Mouse (Mus musculus) liver, embryonic 13.5 days (tissue): ENCODE measurements around the gene Psmf1. TPM values are rescaled to one million over a fixed set of nuclear protein-coding genes. Genes with fewer than 3 reads are reported as not detected.
A peak's percentile ranks its signal among the peaks of the same experiment; 100 is the strongest.

Experiments
- ATAC-seq: fragments of 200-750 bp; cut with Nextera tagmentation; 2 replicates; pipeline ENCODE4 v1.8.0; 2017; ENCODE audit warnings: low read depth, mild to moderate bottlenecking, moderate number of reproducible peaks, moderate library complexity
- DNase-seq: peaks from one replicate; pipeline ENCODE4 v3.0.0; 2022
- H3K27ac ChIP-seq: fragments of 300-500 bp; sonication (generic); 2 replicates; pipeline ENCODE4 v1.5.1; 2015; ENCODE audit warnings: moderate library complexity, mild to moderate bottlenecking, inconsistent platforms
- H3K27me3 ChIP-seq: fragments of 300-500 bp; sonication (generic); 2 replicates; pipeline ENCODE4 v1.6.1; 2015; ENCODE audit warnings: mild to moderate bottlenecking, inconsistent platforms
- H3K36me3 ChIP-seq: fragments of 300-500 bp; sonication (generic); 2 replicates; pipeline ENCODE4 v1.6.1; 2015; ENCODE audit warnings: mild to moderate bottlenecking, inconsistent platforms
- H3K4me1 ChIP-seq: fragments of 300-500 bp; sonication (generic); replicated peaks from 2 replicates; pipeline ENCODE4 v1.6.1; 2015; ENCODE audit warnings: inconsistent platforms
- H3K4me2 ChIP-seq: fragments of 300-500 bp; sonication (generic); 2 replicates; pipeline ENCODE4 v1.6.1; 2015; ENCODE audit warnings: inconsistent platforms, mild to moderate bottlenecking, moderate library complexity
- H3K4me3 ChIP-seq: fragments of 300-500 bp; sonication (generic); replicated peaks from 2 replicates; pipeline ENCODE4 v1.5.1; 2015; ENCODE audit warnings: mild to moderate bottlenecking, inconsistent platforms
- H3K9ac ChIP-seq: fragments of 300-500 bp; sonication (generic); 2 replicates; pipeline ENCODE4 v1.6.1; 2015; ENCODE audit warnings: mild to moderate bottlenecking, inconsistent platforms
- H3K9me3 ChIP-seq: fragments of 300-500 bp; sonication (generic); replicated peaks from 2 replicates; pipeline ENCODE4 v1.6.1; 2016; ENCODE audit warnings: inconsistent platforms
- WGBS: fragments of 180-500 bp; shearing (Covaris S2); methylation state at CpG from one replicate; pipeline ENCODE4 v1.1.7; 2015; ENCODE audit not compliant: insufficient replicate concordance; 5-methylcytosine and 5-hydroxymethylcytosine counted together
- polyA plus RNA-seq: library from polyadenylated mRNA; unstranded; fragments of >200 nt; fragmentation: Nextera tagmentation; extraction: Ambion mirVana; gene quantifications from 2 replicates; pipeline ENCODE4 v1.2.1, GENCODE M21; 2015

Psmf1 gene
- polyA plus RNA-seq, result 49.1 and 51.6 TPM in 2 replicates

GRCm38 (mm10) chr2:151743845-151744244 is at the start of gene Psmf1:
Gene Psmf1, minus strand, starts transcription at chr2:151744186.
- Histone ChIP-seq H3K9me3 (no peaks in the 10 kb centered on the region), H3K36me3 (peaks cover 7% of the 10 kb centered on the region; the same call in 1 of the 2 replicates), H3K27me3 (peaks cover 13% of the 10 kb centered on the region), H3K4me3 (peak within 1 kb of the TSS; percentile 14; the same call in 1 of the 2 replicates), H3K27ac (peak within 1 kb of the TSS; percentile 95), H3K9ac (peak within 1 kb of the TSS; percentile 95), H3K4me1 (peaks cover 56% of the 10 kb centered on the region), H3K4me2 (peak within 1 kb of the TSS; percentile 86)
- no peak for DNase-seq
- ATAC-seq, result no peak

- DNase-seq (no peak), ATAC-seq (no peak)
- no peak overlapping the region for H3K27ac ChIP-seq
- H3K4me2 ChIP-seq, result no peak overlapping the region
- H3K4me3 ChIP-seq, result no peak overlapping the region
- H3K4me1 ChIP-seq, result no peaks in the 10 kb centered on the region
- no peaks in the 10 kb centered on the region for H3K36me3 ChIP-seq
- 40% methylated on average over 5 of the region's 5 CpGs for WGBS
- H3K9ac ChIP-seq, result no peak overlapping the region
- H3K9me3 ChIP-seq, result no peaks in the 10 kb centered on the region
- no peaks in the 10 kb centered on the region for H3K27me3 ChIP-seq
Observed at GRCm38 (mm10) chr2:151791156-151791555, 47.2 kb upstream of the Psmf1 start.

- Histone ChIP-seq H3K9ac (no peak overlapping the region), H3K27me3 (no peaks in the 10 kb centered on the region), H3K36me3 (no peaks in the 10 kb centered on the region), H3K4me1 (no peaks in the 10 kb centered on the region), H3K4me2 (no peak overlapping the region), H3K4me3 (no peak overlapping the region), H3K27ac (no peak overlapping the region), H3K9me3 (no peaks in the 10 kb centered on the region)
- WGBS, result 46% methylated on average over 7 of the region's 7 CpGs
- ATAC-seq (no peak), DNase-seq (no peak)
Observed at GRCm38 (mm10) chr2:151790169-151790568, 46.2 kb upstream of the Psmf1 start.

GRCm38 (mm10) chr2:151788221-151788977 is 44.4 kb upstream of the Psmf1 start:
- Histone ChIP-seq H3K9ac (no peak overlapping the region), H3K4me1 (no peaks in the 10 kb centered on the region), H3K36me3 (no peaks in the 10 kb centered on the region), H3K27me3 (no peaks in the 10 kb centered on the region), H3K27ac (no peak overlapping the region), H3K4me3 (no peak overlapping the region), H3K9me3 (no peaks in the 10 kb centered on the region), H3K4me2 (no peak overlapping the region)
- ATAC-seq (no peak), DNase-seq (no peak)
- WGBS, result 54% methylated on average over 7 of the region's 7 CpGs

- 64% methylated on average over 2 of the region's 2 CpGs for WGBS
- Histone ChIP-seq H3K27me3 (no peaks in the 10 kb centered on the region), H3K36me3 (no peaks in the 10 kb centered on the region), H3K9me3 (no peaks in the 10 kb centered on the region; the same call in 1 of the 2 replicates), H3K9ac (no peak overlapping the region), H3K4me3 (no peak overlapping the region), H3K27ac (no peak overlapping the region), H3K4me2 (no peak overlapping the region), H3K4me1 (no peaks in the 10 kb centered on the region)
- ATAC-seq (no peak), DNase-seq (no peak)
Observed at GRCm38 (mm10) chr2:151783493-151783892, 39.5 kb upstream of the Psmf1 start.

- Histone ChIP-seq H3K4me2 (no peak overlapping the region), H3K9ac (no peak overlapping the region), H3K9me3 (no peaks in the 10 kb centered on the region), H3K27me3 (peaks cover 8% of the 10 kb centered on the region; the same call in 1 of the 2 replicates), H3K4me1 (no peaks in the 10 kb centered on the region), H3K36me3 (no peaks in the 10 kb centered on the region), H3K27ac (no peak overlapping the region), H3K4me3 (no peak overlapping the region)
- ATAC-seq, result no peak
- WGBS, result 62% methylated on average over 3 of the region's 3 CpGs
- no peak for DNase-seq
Observed at GRCm38 (mm10) chr2:151777366-151777765, 33.4 kb upstream of the Psmf1 start.

- Histone ChIP-seq H3K9ac (no peak overlapping the region), H3K4me1 (no peaks in the 10 kb centered on the region), H3K36me3 (no peaks in the 10 kb centered on the region), H3K27ac (no peak overlapping the region), H3K27me3 (peaks cover 8% of the 10 kb centered on the region; the same call in 1 of the 2 replicates), H3K4me3 (no peak overlapping the region), H3K9me3 (no peaks in the 10 kb centered on the region), H3K4me2 (no peak overlapping the region)
- DNase-seq (no peak), ATAC-seq (no peak)
- 70% methylated on average over 8 of the region's 8 CpGs for WGBS
Observed at GRCm38 (mm10) chr2:151773476-151773875, 29.5 kb upstream of the Psmf1 start.

GRCm38 (mm10) chr2:151772169-151772568 is 28.2 kb upstream of the Psmf1 start:
- Histone ChIP-seq H3K27me3 (peaks cover 8% of the 10 kb centered on the region; the same call in 1 of the 2 replicates), H3K27ac (no peak overlapping the region), H3K9me3 (no peaks in the 10 kb centered on the region), H3K4me2 (no peak overlapping the region), H3K9ac (no peak overlapping the region), H3K4me3 (no peak overlapping the region), H3K36me3 (no peaks in the 10 kb centered on the region), H3K4me1 (no peaks in the 10 kb centered on the region)
- no peak for ATAC-seq
- WGBS, result 64% methylated on average over 4 of the region's 4 CpGs
- no peak for DNase-seq

- no peak overlapping the region for H3K4me2 ChIP-seq
- no peak for DNase-seq
- no peaks in the 10 kb centered on the region for H3K36me3 ChIP-seq
- H3K4me3 ChIP-seq, result no peak overlapping the region
- no peak for ATAC-seq
- no peak overlapping the region for H3K27ac ChIP-seq
- peaks cover 6% of the 10 kb centered on the region for H3K27me3 ChIP-seq
- H3K4me1 ChIP-seq, result no peaks in the 10 kb centered on the region
- WGBS, result 68% methylated on average over 2 of the region's 2 CpGs
- H3K9ac ChIP-seq, result no peak overlapping the region
- H3K9me3 ChIP-seq, result no peaks in the 10 kb centered on the region
Observed at GRCm38 (mm10) chr2:151764557-151764956, 20.6 kb upstream of the Psmf1 start.

- Histone ChIP-seq H3K27ac (no peak overlapping the region), H3K27me3 (no peaks in the 10 kb centered on the region), H3K9me3 (no peaks in the 10 kb centered on the region), H3K4me2 (no peak overlapping the region), H3K4me3 (no peak overlapping the region), H3K36me3 (no peaks in the 10 kb centered on the region), H3K9ac (no peak overlapping the region), H3K4me1 (no peaks in the 10 kb centered on the region)
- no peak for DNase-seq
- no peak for ATAC-seq
- 39% methylated on average over 1 of the region's 1 CpGs for WGBS
Observed at GRCm38 (mm10) chr2:151758806-151759353, 14.9 kb upstream of the Psmf1 start.

GRCm38 (mm10) chr2:151757451-151757850 is 13.5 kb upstream of the Psmf1 start:
- WGBS, result 57% methylated on average over 5 of the region's 5 CpGs
- H3K36me3 ChIP-seq, result no peaks in the 10 kb centered on the region
- H3K27me3 ChIP-seq, result no peaks in the 10 kb centered on the region
- no peaks in the 10 kb centered on the region for H3K4me1 ChIP-seq
- no peak overlapping the region for H3K4me3 ChIP-seq
- no peak overlapping the region for H3K9ac ChIP-seq
- ATAC-seq (no peak), DNase-seq (no peak)
- H3K4me2 ChIP-seq, result no peak overlapping the region
- H3K27ac ChIP-seq, result no peak overlapping the region
- no peaks in the 10 kb centered on the region for H3K9me3 ChIP-seq
